8 mouse cellular contexts compared by ENCODE assay signal in the genomic region with DNA sequence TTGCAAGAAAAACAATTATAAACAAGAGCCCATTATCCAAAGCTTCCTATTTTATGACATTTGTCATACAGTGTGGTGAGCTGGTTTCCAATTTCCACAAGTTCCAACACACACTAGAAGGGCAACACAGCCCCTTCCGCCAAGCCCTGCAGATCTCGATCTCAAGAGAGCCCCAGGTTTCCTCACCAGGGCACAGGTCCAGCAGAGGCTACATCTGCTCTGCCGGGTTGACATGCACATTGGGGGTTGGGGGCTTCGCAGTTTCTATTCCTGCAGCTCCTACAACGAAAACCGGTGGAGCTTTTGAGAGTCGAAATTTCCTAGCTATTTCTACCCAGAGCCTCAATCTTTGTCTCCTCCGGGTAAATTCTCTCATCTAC. TPM values are rescaled to one million over a fixed set of nuclear protein-coding genes. Genes with fewer than 3 reads are reported as not detected.
DNase-seq lines count a peak whose midpoint lies in the region; ATAC-seq and TF ChIP-seq lines count a peak whose summit lies in the region.

No protein-coding gene starts in this region.

- no peak for ATAC-seq in limb, embryonic 15.5 days (ENCODE audit: insufficient number of reproducible peaks, low FRiP score, low TSS enrichment, low read depth)

- H3K4me1 ChIP-seq in embryonic fibroblast, embryonic 13.5 days (ENCODE audit: control insufficient read depth, insufficient read depth, low read length) = no peaks in the 10 kb centered on the region
- peaks cover 12% of the 10 kb centered on the region for H3K4me1 ChIP-seq in hindbrain, embryonic 10.5 days (replicated peaks)
- H3K4me1 ChIP-seq in limb, embryonic 15.5 days = peaks cover 13% of the 10 kb centered on the region

- peak; percentile 25 for DNase-seq in kidney, adult 11 months
- DNase-seq in kidney, adult 18-20 months = no peak
- DNase-seq in ZHBTc4 (ENCODE audit: low read depth, low spot score) = peak; percentile 17
- DNase-seq in hindbrain, embryonic 10.5 days (ENCODE audit: low spot score) = no peak
- DNase-seq in embryo, embryonic 10 days (ENCODE audit: low spot score) = no peak

- 7% methylated on average over 8 of the region's 8 CpGs for WGBS in hindbrain, embryonic 10.5 days
- WGBS in limb, embryonic 15.5 days = 2% methylated on average over 8 of the region's 8 CpGs

- H3K27ac ChIP-seq in embryonic fibroblast, embryonic 13.5 days (ENCODE audit: insufficient read depth, low read length) = peak overlapping the region; percentile 16; the same call in 1 of the 2 replicates
- peak overlapping the region; percentile 81; the same call in 1 of the 2 replicates for H3K27ac ChIP-seq in hindbrain, embryonic 10.5 days
- H3K27ac ChIP-seq in limb, embryonic 15.5 days = peak overlapping the region; percentile 86

- no peaks in the 10 kb centered on the region for H3K27me3 ChIP-seq in hindbrain, embryonic 10.5 days (ENCODE audit: insufficient read depth, poor library complexity, severe bottlenecking)
- H3K27me3 ChIP-seq in limb, embryonic 15.5 days = no peaks in the 10 kb centered on the region
- H3K27me3 ChIP-seq in myocyte (ENCODE audit: control insufficient read depth, insufficient read depth, insufficient read length) = no peaks in the 10 kb centered on the region

- H3ac ChIP-seq in myocyte (ENCODE audit: control insufficient read depth, insufficient read length) = no peak overlapping the region

- no peak for TF ChIP-seq POLR2A in embryonic fibroblast, embryonic 13.5 days (IDR thresholded peaks at IDR 0.05; ENCODE audit: low read depth, low read length)
- TF ChIP-seq POLR2A in myocyte (IDR thresholded peaks at IDR 0.05; ENCODE audit: insufficient read length, low read depth) = no peak

- no peaks in the 10 kb centered on the region for H3K79me2 ChIP-seq in myocyte (ENCODE audit: control insufficient read depth, insufficient read depth)

- H3K9ac ChIP-seq in limb, embryonic 15.5 days = peak overlapping the region; percentile 47

- H3K9me3 ChIP-seq in hindbrain, embryonic 10.5 days = no peaks in the 10 kb centered on the region
- H3K9me3 ChIP-seq in limb, embryonic 15.5 days = no peaks in the 10 kb centered on the region

- H3K36me3 ChIP-seq in hindbrain, embryonic 10.5 days = no peaks in the 10 kb centered on the region
- no peaks in the 10 kb centered on the region for H3K36me3 ChIP-seq in limb, embryonic 15.5 days
- H3K36me3 ChIP-seq in myocyte (ENCODE audit: control insufficient read depth, insufficient read depth) = no peaks in the 10 kb centered on the region

- TF ChIP-seq CTCF in embryonic fibroblast, embryonic 13.5 days (IDR thresholded peaks at IDR 0.05; ENCODE audit: borderline replicate concordance, insufficient read depth, low read length) = no peak

- H3K4me3 ChIP-seq in embryonic fibroblast, embryonic 13.5 days (ENCODE audit: insufficient read depth, low read length) = peak overlapping the region; percentile 79
- H3K4me3 ChIP-seq in hindbrain, embryonic 10.5 days = peak overlapping the region; percentile 75
- H3K4me3 ChIP-seq in limb, embryonic 15.5 days = peak overlapping the region; percentile 68
- H3K4me3 ChIP-seq in myocyte = peak overlapping the region; percentile 37

- H3K4me2 ChIP-seq in limb, embryonic 15.5 days = peak overlapping the region; percentile 74
- H3K4me2 ChIP-seq in myocyte (ENCODE audit: low read depth) = peak overlapping the region; percentile 97

TF ChIP-seq in myocyte, 11 proteins besides CTCF, POLR2A, EP300 and RAD21:
- TF ChIP-seq MAX (IDR thresholded peaks at IDR 0.05; ENCODE audit: low read depth) (no peak), TCF12 (IDR thresholded peaks at IDR 0.05; ENCODE audit: insufficient read depth, poor library complexity, severe bottlenecking) (no peak), MYOG (IDR thresholded peaks at IDR 0.05; ENCODE audit: control insufficient read depth in 1 of 3, insufficient read depth in 1 of 3, insufficient read length in 2 of 3, low read depth in 2 of 3) (no peak)

RNA-seq across cellular contexts. Expression of gene Ppm1k, which starts 1.0 kb away (rescaled TPM):
- polyA plus RNA-seq in embryonic fibroblast, embryonic 13.5 days (2011; ENCODE audit: insufficient read length, low read depth, missing spikeins) = 6.9 and 11.4 TPM in 2 replicates
- polyA plus RNA-seq in hindbrain, embryonic 10.5 days (2016; fragmentation: Nextera tagmentation; extraction: Ambion mirVana) = 3.2 and 4.3 TPM in 2 replicates
- 3.2 and 4.5 TPM in 2 replicates for polyA plus RNA-seq in limb, embryonic 15.5 days (2015; fragmentation: Nextera tagmentation; extraction: Ambion mirVana)
- polyA plus RNA-seq in myocyte (2012; fragmentation: generic; extraction: Trizol) = 0.47 TPM

RNA-seq across cellular contexts. Expression of gene Herc6, which starts 46.6 kb away (rescaled TPM):
- polyA plus RNA-seq in embryonic fibroblast, embryonic 13.5 days (2011; ENCODE audit: insufficient read length, low read depth, missing spikeins) = 9.1 and 12.1 TPM in 2 replicates
- 2.0 and 2.4 TPM in 2 replicates for polyA plus RNA-seq in hindbrain, embryonic 10.5 days (2016; fragmentation: Nextera tagmentation; extraction: Ambion mirVana)
- 3.0 and 3.8 TPM in 2 replicates for polyA plus RNA-seq in limb, embryonic 15.5 days (2015; fragmentation: Nextera tagmentation; extraction: Ambion mirVana)
- 0.44 TPM for polyA plus RNA-seq in myocyte (2012; fragmentation: generic; extraction: Trizol)

Comparison
In these comparisons a context has a peak if more than half of its experiments do, and no peak if none do; other contexts are left out.
1. DNase-seq: peak in kidney, adult 11 months (single experiment) and ZHBTc4 (single experiment); none in kidney, adult 18-20 months (single experiment), hindbrain, embryonic 10.5 days (single experiment) and embryo, embryonic 10 days (single experiment).
2. H3K27ac ChIP-seq: peak in every context shown above with its lines; median percentile 86 in limb, embryonic 15.5 days; 81 in hindbrain, embryonic 10.5 days; 16 in embryonic fibroblast, embryonic 13.5 days.
3. Peak in every context shown above with its lines, with median percentiles within 50 percentile points of each other: H3K4me3 ChIP-seq.